Mouse (Mus musculus) forebrain, embryonic 15.5 days (tissue): Measurements from ENCODE around the gene Fetub. TPM values are rescaled to one million over a fixed set of nuclear protein-coding genes. Genes with fewer than 3 reads are reported as not detected.

Experiments used
- ATAC-seq: fragments of 200-750 bp; cut with Nextera tagmentation; replicated peaks from 2 replicates; pipeline ENCODE4 v1.8.0; 2017; ENCODE audit warnings: mild to moderate bottlenecking, moderate TSS enrichment, moderate library complexity
- H3K27ac ChIP-seq: fragments of 300-500 bp; sonication (generic); replicated peaks from 2 replicates; pipeline ENCODE4 v1.5.1; 2015; ENCODE audit warnings: mild to moderate bottlenecking, inconsistent platforms
- H3K27me3 ChIP-seq: fragments of 300-500 bp; sonication (generic); 2 replicates; pipeline ENCODE4 v1.6.1; 2015; ENCODE audit warnings: inconsistent platforms
- H3K36me3 ChIP-seq: fragments of 300-500 bp; sonication (generic); 2 replicates; pipeline ENCODE4 v1.6.1; 2015; ENCODE audit warnings: mild to moderate bottlenecking, inconsistent platforms
- H3K4me1 ChIP-seq: fragments of 300-500 bp; sonication (generic); 2 replicates; pipeline ENCODE4 v1.6.1; 2015; ENCODE audit warnings: inconsistent platforms
- H3K4me2 ChIP-seq: fragments of 300-500 bp; sonication (generic); replicated peaks from 2 replicates; pipeline ENCODE4 v1.6.1; 2015; ENCODE audit warnings: mild to moderate bottlenecking, inconsistent platforms
- H3K4me3 ChIP-seq: fragments of 300-500 bp; sonication (generic); 2 replicates; pipeline ENCODE4 v1.5.1; 2015; ENCODE audit warnings: mild to moderate bottlenecking, inconsistent platforms
- H3K9ac ChIP-seq: fragments of 300-500 bp; sonication (generic); replicated peaks from 2 replicates; pipeline ENCODE4 v1.6.1; 2015; ENCODE audit warnings: mild to moderate bottlenecking, inconsistent platforms
- H3K9me3 ChIP-seq: fragments of 300-500 bp; sonication (generic); 2 replicates; pipeline ENCODE4 v1.6.1; 2016; ENCODE audit warnings: inconsistent platforms
- WGBS: fragments of 180-500 bp; shearing (Covaris S2); methylation state at CpG from one replicate; pipeline ENCODE4 v1.1.7; 2015; ENCODE audit warnings: mixed read lengths; 5-methylcytosine and 5-hydroxymethylcytosine counted together
- polyA plus RNA-seq: library from polyadenylated mRNA; unstranded; fragments of >200 nt; fragmentation: Nextera tagmentation; extraction: Ambion mirVana; gene quantifications from 2 replicates; pipeline ENCODE4 v1.2.1, GENCODE M21; 2015

Gene Fetub
- polyA plus RNA-seq: not detected in 2 replicates

DNA sequence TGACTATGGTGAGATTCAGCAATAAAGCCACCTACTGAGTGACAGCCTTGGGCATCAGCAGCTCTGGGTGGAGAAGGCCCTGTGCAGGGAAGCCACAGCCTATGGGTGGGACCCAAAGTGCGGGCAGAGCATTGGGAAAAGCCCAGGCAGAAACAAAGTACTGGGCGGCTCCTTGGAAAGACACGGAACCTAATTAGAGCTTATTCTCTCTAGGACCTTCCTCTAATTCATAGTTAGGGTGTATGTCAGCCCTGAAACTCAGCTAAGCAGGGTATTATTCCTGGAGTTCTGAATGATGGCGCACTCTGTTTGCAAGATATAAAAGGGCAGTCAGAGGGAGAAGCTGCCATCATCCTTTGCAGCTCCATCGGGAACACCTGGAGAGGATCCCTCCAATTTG lies at the start of gene Fetub:
TSS of gene Fetub (plus strand) at position 301 of the 400 bp plus-strand sequence.
- H3K27me3 ChIP-seq: no peaks in the 10 kb centered on the region
- H3K4me2 ChIP-seq: no peak within 1 kb of the TSS
- H3K27ac ChIP-seq: no peak within 1 kb of the TSS
- ATAC-seq: no peak
- no peaks in the 10 kb centered on the region for H3K9me3 ChIP-seq
- no peaks in the 10 kb centered on the region for H3K4me1 ChIP-seq
- WGBS: 70% methylated on average over 5 of the region's 5 CpGs
- no peak within 1 kb of the TSS for H3K4me3 ChIP-seq
- H3K36me3 ChIP-seq: no peaks in the 10 kb centered on the region
- H3K9ac ChIP-seq: no peak within 1 kb of the TSS

DNA sequence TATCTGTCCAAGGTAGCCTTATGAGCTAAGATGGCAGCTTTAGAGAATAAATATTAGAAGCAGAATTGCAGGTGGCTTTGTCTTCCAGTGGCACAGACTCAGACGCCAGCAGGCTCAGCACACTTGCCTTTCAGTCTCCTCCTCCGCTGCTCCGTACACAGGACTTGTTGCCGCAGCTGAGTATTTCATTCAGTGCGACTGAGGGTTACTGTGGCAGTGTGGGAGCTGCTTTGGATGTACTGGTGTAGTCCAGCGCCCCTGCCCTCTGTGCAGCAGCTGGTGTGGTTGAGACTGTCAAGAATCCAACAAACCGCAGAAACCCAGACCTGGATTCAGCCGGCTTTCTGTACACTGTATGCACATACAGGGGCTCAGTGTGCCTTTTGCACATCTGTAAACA lies 45.7 kb upstream of the Fetub start:
- no peak for ATAC-seq
- Histone ChIP-seq H3K4me2 (no peak overlapping the region), H3K27me3 (no peaks in the 10 kb centered on the region), H3K36me3 (peaks cover 57% of the 10 kb centered on the region), H3K4me3 (no peak overlapping the region), H3K27ac (no peak overlapping the region), H3K9me3 (no peaks in the 10 kb centered on the region), H3K4me1 (no peaks in the 10 kb centered on the region), H3K9ac (no peak overlapping the region)
- WGBS: 93% methylated on average over 8 of the region's 8 CpGs

DNA sequence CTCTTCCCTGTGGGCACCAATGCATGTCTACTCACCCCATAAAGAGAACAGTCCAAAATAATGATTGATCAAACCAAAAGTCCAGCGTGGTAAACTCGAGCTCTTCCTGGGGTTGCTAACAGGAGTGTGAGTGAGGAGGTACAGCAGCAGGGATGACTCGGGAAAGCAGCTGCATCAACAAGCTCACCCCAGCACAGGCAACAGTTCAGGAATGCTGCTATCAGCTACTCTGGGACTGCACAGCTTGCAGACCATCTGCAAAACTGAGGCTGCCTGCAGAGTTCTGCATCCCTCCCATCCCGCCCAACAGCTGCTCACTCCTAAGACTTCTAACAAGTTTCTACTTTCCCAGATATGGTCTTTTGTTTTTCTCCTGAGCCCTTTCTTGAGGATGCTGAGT lies 44.8 kb upstream of the Fetub start:
- H3K4me1 ChIP-seq: no peaks in the 10 kb centered on the region
- H3K9me3 ChIP-seq: no peaks in the 10 kb centered on the region
- no peak overlapping the region for H3K4me2 ChIP-seq
- H3K27ac ChIP-seq: no peak overlapping the region
- no peak overlapping the region for H3K9ac ChIP-seq
- H3K27me3 ChIP-seq: no peaks in the 10 kb centered on the region
- ATAC-seq: no peak
- 84% methylated on average over 4 of the region's 4 CpGs for WGBS
- no peak overlapping the region for H3K4me3 ChIP-seq
- peaks cover 52% of the 10 kb centered on the region for H3K36me3 ChIP-seq

DNA sequence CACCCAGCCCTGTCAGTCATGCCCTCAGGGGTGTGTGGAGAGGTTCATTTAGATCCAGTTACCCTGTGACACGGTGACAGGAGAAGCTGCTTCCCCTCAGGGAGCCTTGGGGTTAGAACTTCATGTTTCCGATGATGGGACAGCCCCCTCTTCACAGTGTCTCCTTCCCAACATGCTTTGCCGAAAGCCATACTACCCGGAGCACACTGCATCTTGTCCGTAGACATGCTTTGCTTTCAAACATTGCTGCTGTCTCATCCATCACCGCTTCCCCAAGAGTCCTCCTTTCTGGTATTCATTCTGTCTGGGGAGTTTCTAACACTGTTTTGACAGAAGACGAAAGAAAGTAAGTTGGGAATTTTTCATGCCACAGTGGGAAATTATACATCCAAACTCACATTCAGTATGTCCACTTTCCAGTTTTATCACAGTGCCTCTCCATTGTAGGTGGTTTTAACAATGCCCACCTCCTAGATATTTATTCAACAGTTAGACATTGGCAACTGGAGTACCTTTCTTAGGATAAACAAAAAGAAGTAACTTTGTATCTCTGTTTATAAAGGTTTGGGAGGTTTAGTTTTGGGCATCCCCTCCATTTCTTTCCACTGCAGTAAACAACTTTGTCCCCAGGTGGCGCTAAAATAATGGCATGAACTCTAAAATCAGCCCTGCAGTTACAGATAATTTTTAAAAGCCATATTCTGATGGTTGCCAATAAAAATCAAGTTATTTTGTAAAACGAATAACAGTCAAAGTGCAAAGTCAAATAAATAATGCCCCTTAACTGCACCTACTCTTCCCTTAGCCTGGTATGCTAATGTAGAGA lies 41.7 kb upstream of the Fetub start:
- Histone ChIP-seq H3K36me3 (peaks cover 22% of the 10 kb centered on the region), H3K4me1 (no peaks in the 10 kb centered on the region), H3K27ac (no peak overlapping the region), H3K9ac (no peak overlapping the region), H3K27me3 (no peaks in the 10 kb centered on the region), H3K4me2 (no peak overlapping the region), H3K9me3 (no peaks in the 10 kb centered on the region), H3K4me3 (no peak overlapping the region)
- 52% methylated on average over 9 of the region's 9 CpGs for WGBS
- ATAC-seq: no peak

DNA sequence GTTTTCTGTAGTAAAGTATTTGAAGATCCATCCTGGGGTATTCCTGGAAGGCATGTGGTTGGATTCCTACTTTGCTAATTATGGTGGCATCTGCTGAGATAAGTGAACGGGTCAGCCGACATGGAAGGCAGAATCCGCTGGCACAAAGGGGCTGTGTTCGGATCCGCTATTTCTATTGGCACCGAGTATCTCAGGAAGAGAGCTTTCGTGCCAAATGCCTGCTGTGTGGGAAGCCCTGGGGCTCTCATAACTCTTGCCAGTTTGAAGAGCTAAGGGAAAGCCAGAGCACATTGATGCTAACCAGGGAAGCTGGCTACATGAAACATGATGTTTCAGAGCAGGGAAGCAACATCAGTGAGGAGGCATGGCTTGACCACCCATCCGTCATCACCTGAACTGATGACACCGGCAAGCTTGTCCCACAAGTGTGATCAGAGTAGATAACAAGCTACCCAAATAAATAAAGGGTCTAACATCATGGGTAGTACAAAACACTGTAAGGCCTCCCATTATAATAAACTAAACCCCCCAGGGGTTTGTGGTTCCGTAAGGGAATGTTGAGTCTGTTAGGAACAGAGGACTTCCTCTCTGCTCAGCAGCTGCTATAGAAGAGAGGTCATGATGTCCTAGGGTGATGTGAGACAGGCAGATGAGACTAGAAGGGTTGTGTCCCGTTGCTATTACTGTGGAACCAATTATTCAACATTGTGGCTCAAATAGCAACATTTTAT lies 40.3 kb upstream of the Fetub start:
- Histone ChIP-seq H3K4me2 (no peak overlapping the region), H3K4me3 (no peak overlapping the region), H3K36me3 (peaks cover 8% of the 10 kb centered on the region), H3K27me3 (no peaks in the 10 kb centered on the region), H3K27ac (no peak overlapping the region), H3K4me1 (no peaks in the 10 kb centered on the region), H3K9me3 (no peaks in the 10 kb centered on the region), H3K9ac (no peak overlapping the region)
- WGBS: 68% methylated on average over 11 of the region's 11 CpGs
- ATAC-seq: no peak

DNA sequence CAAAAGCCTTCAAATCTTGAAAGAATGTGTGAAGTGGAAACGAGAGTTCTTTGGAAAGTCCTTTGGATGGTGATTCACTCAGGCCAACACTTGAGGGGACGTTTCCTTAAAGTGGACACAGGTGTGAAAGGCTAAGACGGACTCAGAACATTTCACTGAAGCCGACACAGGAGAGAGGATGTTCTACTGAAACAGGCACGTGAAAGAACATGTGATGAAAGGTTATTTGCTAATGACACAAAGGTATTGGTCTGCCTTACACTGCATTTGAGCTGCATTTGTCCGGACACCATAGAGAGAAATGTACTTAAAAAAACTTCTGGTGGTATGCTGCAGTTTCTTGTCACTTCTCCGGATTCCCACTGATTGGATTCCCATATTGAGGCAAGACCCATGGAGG lies 39.4 kb upstream of the Fetub start:
- Histone ChIP-seq H3K9ac (no peak overlapping the region), H3K9me3 (no peaks in the 10 kb centered on the region), H3K4me1 (no peaks in the 10 kb centered on the region), H3K27me3 (no peaks in the 10 kb centered on the region), H3K4me2 (no peak overlapping the region), H3K27ac (no peak overlapping the region), H3K36me3 (0 out of 2 replicates have a peak, but pooled peaks cover under 1% of the 10 kb centered on the region), H3K4me3 (no peak overlapping the region)
- no peak for ATAC-seq
- WGBS: 70% methylated on average over 7 of the region's 7 CpGs

DNA sequence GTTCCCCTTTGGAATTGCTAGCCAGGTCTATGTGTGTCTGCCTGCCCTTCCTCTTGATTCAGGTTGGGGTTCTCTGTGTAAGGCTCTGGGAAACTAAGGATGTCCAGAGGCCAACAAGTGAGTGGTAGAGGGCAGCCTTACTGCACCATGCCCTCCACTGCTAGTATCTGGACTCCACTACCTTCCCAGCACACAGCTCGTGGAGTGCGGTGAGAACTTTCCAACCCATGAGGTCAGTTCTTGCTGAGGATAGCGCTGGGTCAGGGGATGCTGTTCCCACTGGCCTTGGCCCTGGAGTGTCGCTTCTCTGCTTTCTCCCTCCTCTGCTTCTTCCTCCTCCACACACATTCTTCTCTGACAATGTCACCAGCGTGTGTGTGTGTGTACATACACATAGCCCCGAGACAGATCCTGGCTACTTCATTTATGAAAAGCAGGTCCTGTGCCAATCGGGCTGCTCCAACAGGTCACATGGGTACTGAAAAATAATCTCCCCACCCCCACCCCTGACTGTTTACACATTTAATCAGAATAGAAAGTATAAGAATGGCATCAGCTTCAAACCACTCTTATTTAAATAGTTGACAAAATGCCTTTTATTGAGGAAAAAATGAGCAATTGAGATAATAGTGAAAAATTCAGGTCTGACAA lies 38.1 kb upstream of the Fetub start:
- H3K27me3 ChIP-seq: no peaks in the 10 kb centered on the region
- 57% methylated on average over 7 of the region's 7 CpGs for WGBS

DNA sequence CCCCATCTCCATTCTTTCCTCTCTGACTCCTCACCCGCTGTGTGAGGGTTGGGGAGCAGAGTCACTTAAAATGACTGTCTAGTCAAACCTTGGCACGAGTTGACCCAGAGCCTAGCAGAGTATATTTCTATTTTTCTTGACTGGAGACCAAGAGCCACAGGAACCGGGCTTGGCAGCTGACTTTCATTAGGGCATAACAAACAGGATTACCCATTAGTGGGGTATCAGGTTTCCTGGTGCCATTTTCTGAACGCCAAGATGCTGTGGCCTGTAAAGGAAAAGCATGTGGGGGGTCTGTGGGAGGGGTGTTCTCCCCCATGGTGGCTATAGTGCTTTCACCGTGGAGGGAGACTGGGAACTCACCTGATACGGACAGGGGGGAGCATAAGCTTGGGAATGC lies 37.2 kb upstream of the Fetub start:
- 2% methylated on average over 6 of the region's 6 CpGs for WGBS

More for the DNA sequence above, 38.1 kb upstream of the Fetub start:
- H3K36me3 ChIP-seq: no peaks in the 10 kb centered on the region
- no peak overlapping the region for H3K4me2 ChIP-seq
- no peak for ATAC-seq
- no peaks in the 10 kb centered on the region for H3K4me1 ChIP-seq
- no peak overlapping the region for H3K4me3 ChIP-seq
- H3K9ac ChIP-seq: no peak overlapping the region
- no peaks in the 10 kb centered on the region for H3K9me3 ChIP-seq
- no peak overlapping the region for H3K27ac ChIP-seq

DNA sequence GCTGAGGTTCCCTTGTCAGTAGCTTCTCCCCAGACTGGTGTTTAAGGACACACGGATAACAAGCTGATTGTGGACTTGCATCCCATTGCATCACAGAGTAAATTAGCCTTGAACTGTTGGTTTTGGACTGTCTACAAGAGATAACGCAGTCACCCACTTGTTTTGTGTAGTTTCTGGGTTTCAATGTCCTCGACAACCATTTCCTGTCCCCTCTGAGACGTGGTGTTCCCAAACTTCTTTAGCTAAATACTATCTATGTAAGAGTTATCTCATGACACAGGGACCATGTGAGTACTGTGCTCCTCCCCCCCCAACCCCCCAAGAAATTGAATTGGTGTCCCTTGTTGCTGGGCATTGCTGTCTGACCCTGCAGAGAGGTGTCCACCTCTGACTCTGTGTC lies 36.6 kb upstream of the Fetub start:
- no peaks in the 10 kb centered on the region for H3K9me3 ChIP-seq
- no peak overlapping the region for H3K27ac ChIP-seq
- no peak for ATAC-seq
- no peaks in the 10 kb centered on the region for H3K4me1 ChIP-seq
- H3K4me3 ChIP-seq: no peak overlapping the region
- WGBS: 67% methylated on average over 4 of the region's 4 CpGs
- H3K9ac ChIP-seq: no peak overlapping the region
- H3K36me3 ChIP-seq: no peaks in the 10 kb centered on the region
- no peaks in the 10 kb centered on the region for H3K27me3 ChIP-seq
- H3K4me2 ChIP-seq: no peak overlapping the region

More for the DNA sequence above, 37.2 kb upstream of the Fetub start:
- Histone ChIP-seq H3K36me3 (no peaks in the 10 kb centered on the region), H3K9me3 (no peaks in the 10 kb centered on the region), H3K4me2 (no peak overlapping the region), H3K27me3 (no peaks in the 10 kb centered on the region), H3K4me3 (no peak overlapping the region), H3K4me1 (no peaks in the 10 kb centered on the region), H3K27ac (no peak overlapping the region), H3K9ac (no peak overlapping the region)
- no peak for ATAC-seq

DNA sequence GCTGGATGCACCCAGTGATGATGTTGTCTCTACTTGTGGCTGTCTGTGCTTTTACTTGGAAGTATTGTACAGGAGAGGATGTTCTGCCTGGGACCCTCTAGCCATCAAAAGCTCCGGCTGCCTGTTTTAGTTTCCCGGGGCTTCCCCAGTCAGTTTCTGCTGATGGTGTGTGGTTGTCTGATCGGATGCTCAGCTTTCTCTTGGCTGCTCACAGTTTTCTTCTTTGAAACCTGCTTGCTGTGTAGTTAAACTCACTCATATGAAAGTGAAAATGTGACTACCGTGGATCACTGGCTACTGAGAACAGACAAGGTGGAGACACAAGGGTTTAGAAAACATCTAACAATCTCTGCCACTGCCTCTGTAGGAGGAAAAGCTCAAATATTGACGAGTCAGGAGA lies 34.7 kb upstream of the Fetub start:
- H3K27me3 ChIP-seq: no peaks in the 10 kb centered on the region
- no peaks in the 10 kb centered on the region for H3K9me3 ChIP-seq
- no peak overlapping the region for H3K4me3 ChIP-seq
- 82% methylated on average over 5 of the region's 5 CpGs for WGBS
- no peak for ATAC-seq
- no peak overlapping the region for H3K9ac ChIP-seq
- no peak overlapping the region for H3K4me2 ChIP-seq
- no peaks in the 10 kb centered on the region for H3K4me1 ChIP-seq
- no peaks in the 10 kb centered on the region for H3K36me3 ChIP-seq
- H3K27ac ChIP-seq: no peak overlapping the region

DNA sequence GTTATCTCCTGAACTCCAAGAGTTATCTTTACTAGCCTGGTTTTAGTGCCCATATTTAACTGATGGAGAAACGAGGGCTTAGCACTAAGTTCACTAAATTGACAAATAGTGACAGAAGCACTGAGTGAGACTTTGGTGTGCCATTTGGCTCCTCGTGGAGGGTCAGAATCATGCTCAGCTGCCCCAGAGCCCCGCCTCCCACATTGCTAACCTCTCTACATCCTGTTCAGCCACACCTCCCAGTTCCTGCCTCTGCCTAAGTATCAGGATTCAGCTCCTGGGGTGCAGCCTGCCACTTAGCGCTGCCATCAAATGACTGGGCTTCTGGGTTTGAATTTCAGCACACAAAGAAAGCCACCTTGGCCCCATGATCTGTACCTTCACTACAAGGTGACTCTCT lies 32.8 kb upstream of the Fetub start:
- H3K4me3 ChIP-seq: no peak overlapping the region
- no peak overlapping the region for H3K27ac ChIP-seq
- H3K27me3 ChIP-seq: no peaks in the 10 kb centered on the region
- H3K9me3 ChIP-seq: no peaks in the 10 kb centered on the region
- WGBS: 52% methylated on average over 4 of the region's 4 CpGs
- ATAC-seq: no peak
- no peaks in the 10 kb centered on the region for H3K4me1 ChIP-seq
- H3K36me3 ChIP-seq: no peaks in the 10 kb centered on the region
- no peak overlapping the region for H3K9ac ChIP-seq
- H3K4me2 ChIP-seq: no peak overlapping the region

DNA sequence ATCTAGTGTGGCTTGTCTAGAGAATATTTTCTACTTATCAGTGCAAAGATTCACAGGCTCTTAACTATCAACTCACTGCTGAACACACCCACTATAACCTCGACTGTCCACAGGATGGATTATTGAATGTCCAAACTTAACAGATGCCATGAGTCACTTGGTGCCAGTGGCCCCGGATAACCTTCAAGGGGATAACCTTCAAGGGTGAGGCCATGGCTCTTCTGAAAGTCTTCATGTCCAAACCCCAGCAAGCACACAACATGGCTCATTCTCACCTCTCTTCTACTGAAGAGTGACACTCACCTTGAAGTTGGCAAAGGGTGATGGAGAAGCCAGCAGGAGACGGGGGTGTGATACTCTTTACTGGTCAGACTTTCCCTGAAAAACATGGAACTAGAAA lies 31.4 kb upstream of the Fetub start:
- Histone ChIP-seq H3K4me1 (no peaks in the 10 kb centered on the region), H3K9me3 (no peaks in the 10 kb centered on the region), H3K4me2 (no peak overlapping the region), H3K9ac (no peak overlapping the region), H3K4me3 (no peak overlapping the region), H3K27ac (no peak overlapping the region), H3K27me3 (no peaks in the 10 kb centered on the region), H3K36me3 (no peaks in the 10 kb centered on the region)
- WGBS: 91% methylated on average over 3 of the region's 3 CpGs
- no peak for ATAC-seq
